Mouse (Mus musculus) gastrocnemius, postnatal 10 days (tissue): Measurements from ENCODE around the gene Adgrg1. TPM values are rescaled to one million over a fixed set of nuclear protein-coding genes. Genes with fewer than 3 reads are reported as not detected.

ENCODE experiments used
- DNase-seq: peaks from one replicate; pipeline ENCODE4 v3.0.0; 2021; ENCODE audit warnings: mixed read lengths
- total RNA-seq, 2 experiments: library from RNA; stranded (reverse); gene quantifications; 2 replicates each; pipeline ENCODE4 v1.2.3; 2021

Gene Adgrg1
- total RNA-seq, 2 experiments from 2014 or later: 15.6 to 18.0 TPM

- DNase-seq: no peak
Observed at GRCm38 (mm10) chr8:95041883-95042784, 67.6 kb downstream of the Adgrg1 start.

GRCm38 (mm10) chr8:95044811-95045210 lies 70.3 kb downstream of the Adgrg1 start:
- no peak for DNase-seq

- DNase-seq: no peak
Observed at GRCm38 (mm10) chr8:95046982-95047381, 72.4 kb downstream of the Adgrg1 start.

GRCm38 (mm10) chr8:95047884-95048680 lies 73.5 kb downstream of the Adgrg1 start:
- DNase-seq: no peak

- no peak for DNase-seq
Observed at GRCm38 (mm10) chr8:95049636-95050035, 75.1 kb downstream of the Adgrg1 start.

- no peak for DNase-seq
Observed at GRCm38 (mm10) chr8:95054438-95054837, 79.9 kb downstream of the Adgrg1 start.

- no peak for DNase-seq
Observed at GRCm38 (mm10) chr8:95054927-95055510, 80.5 kb downstream of the Adgrg1 start, which contains the start of gene Drc7. TSS of gene Drc7 (plus strand) at chr8:95055103.

GRCm38 (mm10) chr8:95056414-95056813 lies 81.9 kb downstream of the Adgrg1 start:
- no peak for DNase-seq

- no peak for DNase-seq
Observed at GRCm38 (mm10) chr8:95058661-95059060, 84.1 kb downstream of the Adgrg1 start.

GRCm38 (mm10) chr8:95059812-95060533 lies 85.4 kb downstream of the Adgrg1 start:
- no peak for DNase-seq

Other genes starting within 250 kb of the Adgrg1 start
- gene Ccl22, start 229.2 kb upstream of the Adgrg1 start, total RNA-seq: not detected
- 1 to 10 TPM; 1.2 to 2.4 TPM for gene Cx3cl1, start 202.7 kb upstream of the Adgrg1 start, total RNA-seq
- gene Ccl17, start 164.3 kb upstream of the Adgrg1 start, total RNA-seq: not detected
- gene Coq9, start 136.4 kb upstream of the Adgrg1 start, total RNA-seq: 100 to 1,000 TPM; 255 to 307 TPM
- gene Ciapin1, start 136.4 kb upstream of the Adgrg1 start, total RNA-seq: 10 to 100 TPM; 32.5 to 33.1 TPM
- 10 to 100 TPM; 37.6 to 43.6 TPM for gene Polr2c, start 117.3 kb upstream of the Adgrg1 start, total RNA-seq
- gene Dok4, start 98.4 kb upstream of the Adgrg1 start, total RNA-seq: 10 to 100 TPM; 11.4 TPM
- gene Ccdc102a, start 56.7 kb upstream of the Adgrg1 start, total RNA-seq: 10 to 100 TPM; 10.3 to 15.1 TPM
- under 1 TPM; 0.07 to 0.09 TPM for gene Adgrg5, start 51.1 kb upstream of the Adgrg1 start, total RNA-seq
- gene Adgrg3, start 42.9 kb downstream of the Adgrg1 start, total RNA-seq: 1 to 10 TPM in 1 of 2 experiments, under 1 TPM in 1; 0.80 to 1.2 TPM
- gene Drc7, start 80.4 kb downstream of the Adgrg1 start, total RNA-seq: not detected
- 10 to 100 TPM in 1 of 2 experiments, 1 to 10 TPM in 1; 6.0 to 10.7 TPM for gene Katnb1, start 106.4 kb downstream of the Adgrg1 start, total RNA-seq
- gene Kifc3, start 228.1 kb downstream of the Adgrg1 start, total RNA-seq: 10 to 100 TPM; 20.8 to 22.8 TPM